Mouse (Mus musculus) liver, embryonic 14.5 days (tissue): ENCODE results near the gene Stk11ip. TPM values are rescaled to one million over a fixed set of nuclear protein-coding genes. Genes with fewer than 3 reads are reported as not detected.
A peak's percentile ranks its signal among the peaks of the same experiment; 100 is the strongest.

Source experiments
- ATAC-seq: fragments of 200-750 bp; cut with Nextera tagmentation; 2 replicates; pipeline ENCODE4 v1.8.0; 2017; ENCODE audit warnings: moderate number of reproducible peaks, mild to moderate bottlenecking, moderate library complexity; ENCODE audit not compliant: insufficient read depth
- DNase-seq, 3 experiments: peaks; one replicate each; pipeline ENCODE4 v3.0.0-alpha.2; 2012 to 2013; ENCODE audit warnings: low read depth in 3 of 3, low spot score in 3 of 3
- H3K27ac ChIP-seq: fragments of 300-500 bp; sonication (generic); 2 replicates; pipeline ENCODE4 v1.5.1; 2014; ENCODE audit warnings: moderate library complexity, mild to moderate bottlenecking, control low read depth, inconsistent platforms
- H3K27me3 ChIP-seq: fragments of 300-500 bp; sonication (generic); 2 replicates; pipeline ENCODE4 v1.6.1; 2014; ENCODE audit warnings: mild to moderate bottlenecking, low read length, moderate library complexity; ENCODE audit not compliant: control insufficient read depth, insufficient read depth
- H3K36me3 ChIP-seq: fragments of 300-500 bp; sonication (generic); replicated peaks from 2 replicates; pipeline ENCODE4 v1.6.1; 2014; ENCODE audit warnings: low read depth; ENCODE audit not compliant: control insufficient read depth, insufficient read depth
- H3K4me1 ChIP-seq, 2 experiments: fragments of 200-500 bp in 1 of 2; fragments of 300-500 bp in 1 of 2; sonication (generic) in 1 of 2; replicated peaks; 2 replicates each; pipeline ENCODE4 v1.6.1; 2012 to 2014; ENCODE audit warnings: antibody characterized with exemption in 1 of 2, inconsistent platforms in 1 of 2, low read length in 1 of 2; ENCODE audit not compliant: control insufficient read depth in 2 of 2, insufficient read depth in 2 of 2
- H3K4me2 ChIP-seq: fragments of 300-500 bp; sonication (generic); 2 replicates; pipeline ENCODE4 v1.6.1; 2014; ENCODE audit warnings: low read depth, mild to moderate bottlenecking, control low read depth, moderate library complexity
- H3K4me3 ChIP-seq, 2 experiments: fragments of 200-500 bp in 1 of 2; fragments of 300-500 bp in 1 of 2; sonication (generic) in 1 of 2; 2 replicates each; pipeline ENCODE4 v1.5.1; 2012 to 2014; ENCODE audit warnings: low read depth in 2 of 2, low read length in 2 of 2, mild to moderate bottlenecking in 2 of 2, control low read depth in 1 of 2, inconsistent platforms in 1 of 2, moderate library complexity in 1 of 2; ENCODE audit not compliant: insufficient read depth in 1 of 2
- H3K9ac ChIP-seq: fragments of 300-500 bp; sonication (generic); replicated peaks from 2 replicates; pipeline ENCODE4 v1.6.1; 2014; ENCODE audit warnings: mild to moderate bottlenecking, control low read depth, moderate library complexity
- H3K9me3 ChIP-seq: fragments of 300-500 bp; sonication (generic); 2 replicates; pipeline ENCODE4 v1.6.1; 2016; ENCODE audit warnings: low read length, mixed read lengths; ENCODE audit not compliant: control insufficient read depth
- CTCF ChIP-seq: IDR thresholded peaks from 2 replicates; pipeline ENCODE4 v1.5.1; 2016; ENCODE audit warnings: antibody characterized with exemption, low read depth, control low read depth
- EP300 ChIP-seq: IDR thresholded peaks from 2 replicates; pipeline ENCODE4 v1.6.1; 2016; ENCODE audit warnings: antibody characterized with exemption, low read depth
- WGBS: fragments of 180-500 bp; shearing (Covaris S2); extraction: QIAGEN DNeasy Blood & Tissue Kit; methylation state at CpG from one replicate; pipeline ENCODE4 v1.1.7; 2014; ENCODE audit not compliant: insufficient replicate concordance; 5-methylcytosine and 5-hydroxymethylcytosine counted together
- polyA plus RNA-seq, 2 experiments: library from polyadenylated mRNA; depleted of rRNA in 1 of 2; stranded (reverse) in 1 of 2; unstranded in 1 of 2; fragments of >200 nt; fragmentation: Nextera tagmentation in 1 of 2; extraction: Ambion mirVana in 1 of 2; gene quantifications; 2 replicates each; pipeline versions ENCODE4 v1.2.1 to v1.2.3; 2012 to 2014

Stk11ip gene
- 5.8 and 5.9 TPM in 2 replicates for polyA plus RNA-seq (2012; rRNA removed)
- 3.4 and 4.2 TPM in 2 replicates for polyA plus RNA-seq (2014; fragmentation: Nextera tagmentation; extraction: Ambion mirVana)

DNA sequence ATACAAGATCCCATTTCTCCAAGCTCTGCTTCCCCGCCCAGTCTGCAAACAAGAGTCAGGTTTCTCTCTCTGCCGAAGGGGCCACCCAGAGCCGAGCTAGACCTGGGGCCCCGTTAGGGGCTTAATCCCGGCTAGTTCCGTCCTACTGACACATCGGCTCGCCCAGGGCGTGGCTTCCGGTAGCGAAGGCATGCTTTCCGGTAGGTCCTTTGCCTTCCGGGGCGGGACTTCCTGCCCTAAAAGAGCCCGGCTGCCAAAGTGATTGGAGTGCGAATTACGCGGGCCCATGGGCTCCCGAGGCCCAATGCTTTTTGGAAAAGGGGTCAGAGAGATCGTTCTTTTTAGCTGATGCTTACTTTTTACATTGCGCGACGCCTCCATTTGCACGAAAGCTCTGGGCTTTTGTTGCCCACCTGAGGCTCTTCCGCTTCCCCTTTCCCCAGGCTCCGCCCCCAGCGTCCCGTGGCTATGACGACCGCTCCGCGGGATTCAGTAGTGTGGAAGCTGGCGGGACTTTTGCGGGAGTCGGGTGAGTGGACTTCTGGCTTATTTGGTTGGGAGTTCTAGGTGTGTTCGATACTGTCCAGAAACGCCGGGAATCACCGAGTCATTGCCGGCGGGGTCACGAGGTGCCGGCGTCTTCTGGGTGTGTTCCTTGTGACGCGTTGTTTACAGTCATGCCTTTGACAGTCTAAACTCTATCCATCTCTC lies at the start of gene Stk11ip:
TSS of gene Stk11ip (plus strand) at position 209 of the 711 bp plus-strand sequence.
- H3K9ac ChIP-seq, result peak within 1 kb of the TSS; percentile 70
- ATAC-seq (peak; percentile 96), DNase-seq (peak; percentile 84 to 90 (median 87))
- peak within 1 kb of the TSS; percentile 77 for H3K27ac ChIP-seq
- WGBS, result under 1% methylated on average over 46 of the region's 46 CpGs
- peak within 1 kb of the TSS; percentile 87 for H3K4me2 ChIP-seq
- H3K4me1 ChIP-seq, result peaks cover 7 to 9% of the 10 kb centered on the region in 2 experiments; a peak in 3 of 4 replicates
- TF ChIP-seq EP300 (no peak), CTCF (no peak)
- H3K36me3 ChIP-seq, result no peaks in the 10 kb centered on the region
- H3K9me3 ChIP-seq, result no peaks in the 10 kb centered on the region
- H3K27me3 ChIP-seq, result no peaks in the 10 kb centered on the region
- peak within 1 kb of the TSS; percentile 89 to 90 for H3K4me3 ChIP-seq

GRCm38 (mm10) chr1:75476441-75476840 lies 44.9 kb upstream of the Stk11ip start:
- peaks cover 36% of the 10 kb centered on the region for H3K27me3 ChIP-seq
- DNase-seq, result no peak

GRCm38 (mm10) chr1:75477264-75477965 lies 43.9 kb upstream of the Stk11ip start:
- DNase-seq (peak; percentile 47 to 54 (median 50)), ATAC-seq (no peak)
- peak overlapping the region; percentile 90 for H3K4me2 ChIP-seq
- TF ChIP-seq CTCF, result peak; percentile 91
- TF ChIP-seq EP300, result no peak
- peaks cover 7 to 9% of the 10 kb centered on the region in 2 experiments for H3K4me1 ChIP-seq
- no peak overlapping the region for H3K27ac ChIP-seq
- WGBS, result 7% methylated on average over 35 of the region's 35 CpGs
- peaks cover 42% of the 10 kb centered on the region for H3K27me3 ChIP-seq
- H3K4me3 ChIP-seq, result peak overlapping the region; percentile 1 to 10; a peak in 1 of 4 replicates
- H3K9me3 ChIP-seq, result no peaks in the 10 kb centered on the region
- H3K9ac ChIP-seq, result no peak overlapping the region
- no peaks in the 10 kb centered on the region for H3K36me3 ChIP-seq

More at GRCm38 (mm10) chr1:75476441-75476840, 44.9 kb upstream of the Stk11ip start:
- TF ChIP-seq CTCF (no peak), EP300 (no peak)
- Histone ChIP-seq H3K9ac (no peak overlapping the region), H3K36me3 (no peaks in the 10 kb centered on the region), H3K9me3 (no peaks in the 10 kb centered on the region), H3K4me3 (no peak overlapping the region), H3K4me2 (no peak overlapping the region), H3K27ac (no peak overlapping the region), H3K4me1 (peaks cover 7 to 9% of the 10 kb centered on the region in 2 experiments)
- 86% methylated on average over 11 of the region's 11 CpGs for WGBS
- ATAC-seq, result no peak

DNA sequence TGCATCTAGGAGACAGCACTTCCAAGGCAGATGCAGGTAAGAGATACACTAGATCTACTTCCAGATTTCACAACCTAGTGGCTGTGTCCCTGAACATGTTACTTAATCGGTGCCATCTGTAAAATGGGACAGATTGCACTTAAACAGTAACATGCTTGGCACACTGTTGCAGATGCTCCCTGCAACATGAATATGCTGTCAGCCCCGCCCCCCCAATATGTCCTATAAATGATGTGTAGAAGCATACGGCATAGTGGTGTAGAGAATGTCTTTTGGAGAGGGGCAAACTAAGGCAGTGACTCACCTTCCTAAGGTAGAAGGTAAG lies 43.4 kb upstream of the Stk11ip start:
- DNase-seq (no peak), ATAC-seq (no peak)
- Histone ChIP-seq H3K9ac (no peak overlapping the region), H3K36me3 (no peaks in the 10 kb centered on the region), H3K9me3 (no peaks in the 10 kb centered on the region), H3K4me3 (no peak overlapping the region; a peak in 1 of 4 replicates), H3K4me2 (peak overlapping the region; percentile 90), H3K27me3 (peaks cover 48% of the 10 kb centered on the region), H3K27ac (no peak overlapping the region), H3K4me1 (peaks cover 7 to 9% of the 10 kb centered on the region in 2 experiments)
- TF ChIP-seq CTCF, result no peak
- no peak for TF ChIP-seq EP300
- 37% methylated on average over 3 of the region's 3 CpGs for WGBS

DNA sequence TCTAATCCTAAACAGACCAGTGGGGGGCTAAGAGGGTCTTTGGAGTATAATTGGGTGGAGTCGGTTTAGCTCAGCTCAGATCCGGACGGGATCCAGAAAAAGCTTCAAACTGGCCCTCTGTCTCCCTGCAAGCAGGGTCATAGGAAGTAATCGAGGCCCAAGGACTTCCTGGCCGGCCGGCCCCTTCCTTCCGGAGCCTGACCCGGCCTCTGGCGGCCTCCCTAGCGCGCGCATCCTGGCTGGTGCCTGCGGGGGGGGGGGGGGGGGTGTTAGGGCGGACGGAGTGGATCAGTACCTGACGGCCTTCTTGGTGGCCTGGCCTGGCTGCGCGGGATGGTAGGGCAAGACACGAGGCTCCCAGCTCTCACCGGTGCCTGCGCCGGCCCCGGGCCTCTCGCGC lies 42.8 kb upstream of the Stk11ip start:
- TF ChIP-seq EP300 (no peak), CTCF (no peak)
- WGBS, result under 1% methylated on average over 23 of the region's 25 CpGs
- Histone ChIP-seq H3K9me3 (no peaks in the 10 kb centered on the region), H3K27ac (no peak overlapping the region), H3K4me3 (peak overlapping the region; percentile 63 to 64), H3K27me3 (peaks cover 49% of the 10 kb centered on the region), H3K9ac (peak overlapping the region; percentile 54), H3K36me3 (no peaks in the 10 kb centered on the region), H3K4me1 (peaks cover 7 to 9% of the 10 kb centered on the region in 2 experiments), H3K4me2 (peak overlapping the region; percentile 90)
- ATAC-seq (peak; percentile 4; the same call in 1 of the 2 replicates), DNase-seq (no peak)
